Mouse (Mus musculus) testis, adult 2 months (tissue): ENCODE measurements around the gene Ddah2.

Source experiments
- CTCF ChIP-seq: fragments of 200-500 bp; IDR thresholded peaks from 2 replicates; pipeline ENCODE4 v1.5.1; 2012; ENCODE audit warnings: low read depth, mild to moderate bottlenecking, inconsistent platforms, low read length, moderate library complexity; ENCODE audit not compliant: control insufficient read depth, insufficient read depth, insufficient replicate concordance
- POLR2A ChIP-seq: fragments of 200-500 bp; IDR thresholded peaks from 2 replicates; pipeline ENCODE4 v1.6.1; 2012; ENCODE audit warnings: low read depth, mild to moderate bottlenecking, inconsistent platforms, low read length, moderate library complexity; ENCODE audit not compliant: control insufficient read depth

GRCm38 (mm10) chr17:35039121-35039873 is 19.5 kb upstream of the Ddah2 start:
- TF ChIP-seq CTCF (no peak), POLR2A (no peak)
